Mouse (Mus musculus) G1E (cell line): ENCODE measurements around the gene Pofut2.

ENCODE experiments used
- CTCF ChIP-seq: IDR thresholded peaks from 2 replicates; pipeline ENCODE4 v1.5.1; 2012; ENCODE audit warnings: low read depth, low read length, inconsistent platforms, mixed read lengths
- GATA1 ChIP-seq: IDR thresholded peaks from 2 replicates; pipeline ENCODE4 v1.6.1; 2012; ENCODE audit warnings: borderline replicate concordance, low read length, inconsistent platforms, mixed read lengths
- GATA2 ChIP-seq: IDR thresholded peaks from 2 replicates; pipeline ENCODE4 v1.6.1; 2012; ENCODE audit warnings: low read depth, low read length, inconsistent platforms, borderline replicate concordance
- POLR2AphosphoS5 ChIP-seq: IDR thresholded peaks from 2 replicates; pipeline ENCODE4 v1.6.1; 2012; ENCODE audit warnings: low read depth, low read length, inconsistent platforms; ENCODE audit not compliant: insufficient replicate concordance
- TAL1 ChIP-seq: conservative IDR thresholded peaks from 2 replicates; pipeline ENCODE4 v1.6.1; 2012; ENCODE audit warnings: low read depth, low read length, inconsistent platforms, mixed read lengths

- no peak for TF ChIP-seq CTCF
- TF ChIP-seq GATA1, result no peak
- no peak for TF ChIP-seq TAL1
- TF ChIP-seq POLR2AphosphoS5, result no peak
- no peak for TF ChIP-seq GATA2
Measured at GRCm38 (mm10) chr10:77251784-77252539, 7.1 kb upstream of the Pofut2 start.
